Mouse (Mus musculus): ENCODE measurements at regions not wholly inside any gene's neighbourhood (a gene's known extent, or its start where the extent isn't known, plus 50 kb on each side); places are given as distances from the start of the nearest gene placed in this dataset.

DNA sequence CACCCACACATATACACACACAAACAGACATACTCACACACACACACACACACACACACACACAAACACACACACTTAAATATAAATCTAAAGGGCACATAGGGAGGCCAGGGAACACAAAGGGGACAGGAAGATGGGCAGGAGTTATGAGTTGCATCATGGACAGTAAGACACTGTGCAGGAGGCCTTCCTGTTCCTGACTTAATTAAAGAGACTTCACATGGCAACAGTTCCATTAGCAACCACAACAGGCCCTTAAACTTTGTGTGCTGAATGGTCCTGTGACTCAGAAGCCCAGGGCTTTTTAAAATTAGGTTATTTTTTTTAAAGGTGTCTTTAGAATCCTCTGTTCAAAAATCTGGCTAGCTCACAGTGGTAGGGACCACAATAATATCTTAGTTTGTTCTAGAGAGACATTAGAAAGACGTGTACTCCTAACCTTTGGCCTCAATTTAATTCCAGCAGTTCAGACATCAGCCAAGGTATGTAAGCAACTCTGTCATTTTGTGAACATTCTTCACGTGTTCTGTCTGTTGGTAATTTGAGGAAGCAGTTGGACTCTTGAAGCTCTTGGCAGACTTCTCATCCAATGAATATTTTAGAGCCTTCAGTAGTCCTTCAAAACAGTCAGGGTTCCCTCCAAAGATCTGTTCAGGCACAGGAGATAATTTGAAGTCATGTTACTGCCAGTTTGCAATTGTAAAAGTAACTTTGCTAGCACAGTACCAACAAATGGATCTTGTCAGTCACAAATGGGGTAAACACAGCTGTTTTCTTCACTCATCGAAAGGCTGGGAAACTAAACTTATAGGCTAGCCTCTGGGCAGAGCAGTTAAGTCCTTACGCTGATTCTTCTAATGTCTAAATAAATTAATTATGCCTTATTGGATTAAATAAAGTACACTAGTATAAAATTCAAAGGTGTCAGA lies 69.0 kb upstream of the Myom1 start:
- no peak for TF ChIP-seq POLR2A (IDR thresholded peaks at IDR 0.05; ENCODE audit: insufficient read depth, low read depth, low read length)
- no peak for TF ChIP-seq CTCF (IDR thresholded peaks at IDR 0.05)

Data from heart, adult 2 months (tissue).